Comparison of ENCODE assay signal across 28 mouse cellular contexts in the genomic region with DNA sequence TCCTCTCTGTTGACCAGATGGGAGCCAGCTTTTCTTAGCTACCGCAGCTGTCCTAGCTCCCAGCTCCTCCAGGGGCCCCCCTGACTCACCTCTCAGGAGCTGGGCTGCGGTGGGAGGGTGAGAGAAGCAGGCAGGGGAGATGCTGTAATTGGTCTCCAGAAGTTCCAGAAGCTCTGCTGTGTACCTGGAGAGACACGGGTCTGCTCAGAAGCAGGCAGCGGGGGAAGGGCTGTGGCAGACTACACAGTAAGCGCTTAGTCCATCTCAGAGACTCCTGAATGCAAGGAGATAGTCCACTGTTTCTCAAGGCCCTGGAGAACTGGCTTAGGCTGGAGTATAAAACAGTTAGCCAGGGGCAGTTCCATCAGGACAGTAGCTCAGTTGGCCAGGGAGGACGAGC. TPM values are rescaled to one million over a fixed set of nuclear protein-coding genes. Genes with fewer than 3 reads are reported as not detected.
"Had no signal": no experiment of that assay in that cellular context is flagged by ENCODE, and none has a peak within 500 bp of the region (broad histone marks: within the 10 kb centered on the region; RNA-seq: fewer than 3 reads in every experiment).

No protein-coding gene starts in this region.

- H3K27ac ChIP-seq: liver, embryonic 13.5 days; stomach, postnatal 0 days had no signal

- H3K9ac ChIP-seq: liver, embryonic 13.5 days had no signal

- H3K36me3 ChIP-seq: liver, embryonic 13.5 days had no signal

- H3K9me3 ChIP-seq: liver, embryonic 13.5 days had no signal

- H3K4me2 ChIP-seq: liver, embryonic 13.5 days; midbrain, embryonic 11.5 days had no signal

- H3K4me3 ChIP-seq: liver, embryonic 13.5 days had no signal

- DNase-seq: kidney, adult 9 months; kidney, postnatal 10 days; layer of hippocampus, adult 9-11 months; liver, embryonic 13.5 days; lung, adult 2 months; lung, postnatal 14 days; lung, postnatal 4 days; midbrain, embryonic 14.5 days; thymus, adult 2 months; thymus, postnatal 14 days; thymus, postnatal 4 days had no signal

RNA-seq across cellular contexts. Expression of a gene that starts 1.6 kb away (rescaled TPM):
- total RNA-seq: layer of hippocampus, adult 18-20 months; layer of hippocampus, postnatal 25 days; left cerebral cortex, adult 18-20 months; left cerebral cortex, postnatal 10 days; left cerebral cortex, postnatal 36 days; liver, adult 2 months; midbrain, postnatal 0 days had no signal
- polyA plus RNA-seq: midbrain, embryonic 14.5 days had no signal

RNA-seq across cellular contexts. Expression of a gene that starts 10.0 kb away (rescaled TPM):
- total RNA-seq: layer of hippocampus, adult 18-20 months; layer of hippocampus, postnatal 25 days; left cerebral cortex, adult 18-20 months; left cerebral cortex, postnatal 10 days; left cerebral cortex, postnatal 36 days; liver, adult 2 months; megakaryocyte progenitor cell, adult 5-6 weeks; midbrain, postnatal 0 days had no signal
- polyA plus RNA-seq: limb, embryonic 11.5 days; limb, embryonic 14.5 days; liver, adult 2 months; liver, embryonic 13.5 days; liver, embryonic 16.5 days; lung, adult 2 months; lung, embryonic 16.5 days; midbrain, embryonic 11.5 days; midbrain, embryonic 14.5 days; neural tube, embryonic 11.5 days; neural tube, embryonic 14.5 days; stomach, embryonic 14.5 days; stomach, postnatal 0 days; thymus, adult 2 months had no signal
